Mouse (Mus musculus): ENCODE measurements at regions not wholly inside any gene's neighbourhood (a gene's known extent, or its start where the extent isn't known, plus 50 kb on each side); places are given as distances from the start of the nearest gene placed in this dataset.

- WGBS: 83% methylated on average over 2 of the region's 2 CpGs
- ATAC-seq (ENCODE audit: low FRiP score): no peak
- no peak overlapping the region for H3K27ac ChIP-seq (replicated peaks)
- no peaks in the 10 kb centered on the region for H3K36me3 ChIP-seq
- no peaks in the 10 kb centered on the region for H3K4me1 ChIP-seq
- no peak overlapping the region for H3K4me2 ChIP-seq
- no peak overlapping the region for H3K4me3 ChIP-seq (replicated peaks)
- no peaks in the 10 kb centered on the region for H3K27me3 ChIP-seq (replicated peaks)
- H3K9ac ChIP-seq (replicated peaks): no peak overlapping the region
- H3K9me3 ChIP-seq (replicated peaks): no peaks in the 10 kb centered on the region
These were observed 60.4 kb upstream of the Tac1 start for GRCm38 (mm10) chr6:7494299-7494698.

GRCm38 (mm10) chr6:7496766-7497165 is 57.9 kb upstream of the Tac1 start:
- H3K27ac ChIP-seq (replicated peaks): no peak overlapping the region
- H3K27me3 ChIP-seq (replicated peaks): no peaks in the 10 kb centered on the region
- H3K4me2 ChIP-seq: no peak overlapping the region
- no peak overlapping the region for H3K4me3 ChIP-seq (replicated peaks)
- no peaks in the 10 kb centered on the region for H3K36me3 ChIP-seq
- H3K4me1 ChIP-seq: no peaks in the 10 kb centered on the region
- 44% methylated on average over 3 of the region's 3 CpGs for WGBS
- no peaks in the 10 kb centered on the region for H3K9me3 ChIP-seq (replicated peaks)
- no peak overlapping the region for H3K9ac ChIP-seq (replicated peaks)
- no peak for ATAC-seq (ENCODE audit: low FRiP score)

Data from neural tube, embryonic 15.5 days (tissue).